Mouse (Mus musculus): ENCODE results near the gene Men1. TPM values are rescaled to one million over a fixed set of nuclear protein-coding genes. Genes with fewer than 3 reads are reported as not detected.

The Men1 gene
- polyA plus RNA-seq, 1 experiment from 2014 or later: 81.7 TPM

GRCm38 (mm10) chr19:6296551-6297210 is 38.1 kb upstream of the Men1 start:
- Histone ChIP-seq H3K4me1 (peaks cover 24% of the 10 kb centered on the region), H3K4me3 (no peak overlapping the region), H3K36me3 (peaks cover 80% of the 10 kb centered on the region), H3K27ac (no peak overlapping the region), H3K4me2 (no peak overlapping the region), H3K9me3 (no peaks in the 10 kb centered on the region), H3K9ac (no peak overlapping the region), H3K27me3 (no peaks in the 10 kb centered on the region)
- WGBS: 85% methylated on average over 5 of the region's 5 CpGs
- no peak for ATAC-seq (ENCODE audit: insufficient number of reproducible peaks, low FRiP score, low TSS enrichment, low read depth)

GRCm38 (mm10) chr19:6297641-6298040 is 37.1 kb upstream of the Men1 start:
- peaks cover 72% of the 10 kb centered on the region for H3K36me3 ChIP-seq
- ATAC-seq (ENCODE audit: insufficient number of reproducible peaks, low FRiP score, low TSS enrichment, low read depth): no peak
- H3K4me1 ChIP-seq: peaks cover 24% of the 10 kb centered on the region
- no peak overlapping the region for H3K4me2 ChIP-seq
- no peak overlapping the region for H3K9ac ChIP-seq
- no peaks in the 10 kb centered on the region for H3K9me3 ChIP-seq
- no peak overlapping the region for H3K27ac ChIP-seq
- no peaks in the 10 kb centered on the region for H3K27me3 ChIP-seq
- no peak overlapping the region for H3K4me3 ChIP-seq
- WGBS: 83% methylated on average over 9 of the region's 9 CpGs

- peaks cover 30% of the 10 kb centered on the region for H3K4me1 ChIP-seq
- 0 out of 2 replicates have a peak overlapping the region, but pooled peaks have one; percentile 54 for H3K27ac ChIP-seq
- ATAC-seq (ENCODE audit: insufficient number of reproducible peaks, low FRiP score, low TSS enrichment, low read depth): no peak
- H3K9me3 ChIP-seq: no peaks in the 10 kb centered on the region
- peaks cover 60% of the 10 kb centered on the region for H3K36me3 ChIP-seq
- H3K4me3 ChIP-seq: no peak overlapping the region
- no peak overlapping the region for H3K4me2 ChIP-seq
- no peaks in the 10 kb centered on the region for H3K27me3 ChIP-seq
- 70% methylated on average over 4 of the region's 4 CpGs for WGBS
- no peak overlapping the region for H3K9ac ChIP-seq
Observed at GRCm38 (mm10) chr19:6299003-6299402, 35.8 kb upstream of the Men1 start.

- Histone ChIP-seq H3K27me3 (no peaks in the 10 kb centered on the region), H3K36me3 (peaks cover 54% of the 10 kb centered on the region), H3K9ac (no peak overlapping the region), H3K4me3 (no peak overlapping the region), H3K9me3 (no peaks in the 10 kb centered on the region), H3K4me2 (no peak overlapping the region), H3K4me1 (peaks cover 30% of the 10 kb centered on the region), H3K27ac (peak overlapping the region; percentile 54)
- no peak for ATAC-seq (ENCODE audit: insufficient number of reproducible peaks, low FRiP score, low TSS enrichment, low read depth)
- WGBS: 67% methylated on average over 7 of the region's 7 CpGs
Observed at GRCm38 (mm10) chr19:6299450-6300267, 35.1 kb upstream of the Men1 start.

- Histone ChIP-seq H3K4me2 (no peak overlapping the region), H3K4me1 (peaks cover 30% of the 10 kb centered on the region), H3K4me3 (no peak overlapping the region), H3K27me3 (no peaks in the 10 kb centered on the region), H3K27ac (peak overlapping the region; percentile 54; the same call in 1 of the 2 replicates), H3K9me3 (no peaks in the 10 kb centered on the region), H3K36me3 (peaks cover 46% of the 10 kb centered on the region), H3K9ac (no peak overlapping the region)
- ATAC-seq (ENCODE audit: insufficient number of reproducible peaks, low FRiP score, low TSS enrichment, low read depth): no peak
- 61% methylated on average over 7 of the region's 7 CpGs for WGBS
Observed at GRCm38 (mm10) chr19:6300402-6300841, 34.4 kb upstream of the Men1 start.

GRCm38 (mm10) chr19:6302114-6302513 is 32.7 kb upstream of the Men1 start:
- Histone ChIP-seq H3K27me3 (no peaks in the 10 kb centered on the region), H3K4me2 (no peak overlapping the region), H3K9me3 (no peaks in the 10 kb centered on the region), H3K36me3 (peaks cover 29% of the 10 kb centered on the region), H3K4me1 (peaks cover 44% of the 10 kb centered on the region), H3K9ac (no peak overlapping the region), H3K4me3 (no peak overlapping the region), H3K27ac (peak overlapping the region; percentile 72)
- 81% methylated on average over 5 of the region's 5 CpGs for whole genome bisulfite sequencing
- no peak for ATAC-seq (ENCODE audit: insufficient number of reproducible peaks, low FRiP score, low TSS enrichment, low read depth)

GRCm38 (mm10) chr19:6302522-6302921 is 32.3 kb upstream of the Men1 start:
- Histone ChIP-seq H3K9me3 (no peaks in the 10 kb centered on the region), H3K27ac (peak overlapping the region; percentile 72), H3K4me3 (no peak overlapping the region), H3K27me3 (no peaks in the 10 kb centered on the region), H3K4me1 (peaks cover 48% of the 10 kb centered on the region), H3K9ac (no peak overlapping the region), H3K36me3 (peaks cover 25% of the 10 kb centered on the region), H3K4me2 (no peak overlapping the region)
- 21% methylated on average over 4 of the region's 4 CpGs for WGBS
- no peak for ATAC-seq (ENCODE audit: insufficient number of reproducible peaks, low FRiP score, low TSS enrichment, low read depth)

GRCm38 (mm10) chr19:6303831-6304230 is 30.9 kb upstream of the Men1 start:
- Histone ChIP-seq H3K4me1 (peaks cover 58% of the 10 kb centered on the region), H3K4me2 (no peak overlapping the region), H3K9me3 (no peaks in the 10 kb centered on the region), H3K4me3 (no peak overlapping the region), H3K27ac (no peak overlapping the region), H3K36me3 (peaks cover 12% of the 10 kb centered on the region), H3K9ac (no peak overlapping the region), H3K27me3 (no peaks in the 10 kb centered on the region)
- WGBS: 85% methylated on average over 6 of the region's 6 CpGs
- ATAC-seq (ENCODE audit: insufficient number of reproducible peaks, low FRiP score, low TSS enrichment, low read depth): no peak

- Histone ChIP-seq H3K4me1 (peaks cover 49% of the 10 kb centered on the region), H3K27me3 (no peaks in the 10 kb centered on the region), H3K36me3 (peaks cover 6% of the 10 kb centered on the region), H3K9me3 (no peaks in the 10 kb centered on the region), H3K4me3 (no peak overlapping the region), H3K4me2 (no peak overlapping the region), H3K27ac (no peak overlapping the region), H3K9ac (no peak overlapping the region)
- 21% methylated on average over 5 of the region's 5 CpGs for WGBS
- ATAC-seq (ENCODE audit: insufficient number of reproducible peaks, low FRiP score, low TSS enrichment, low read depth): no peak
Observed at GRCm38 (mm10) chr19:6304787-6305516, 29.8 kb upstream of the Men1 start.

- no peak for ATAC-seq (ENCODE audit: insufficient number of reproducible peaks, low FRiP score, low TSS enrichment, low read depth)
- H3K4me3 ChIP-seq: peak overlapping the region; percentile 70
- WGBS: 57% methylated on average over 8 of the region's 8 CpGs
- no peaks in the 10 kb centered on the region for H3K9me3 ChIP-seq
- H3K27ac ChIP-seq: peak overlapping the region; percentile 91
- peaks cover 11% of the 10 kb centered on the region; the same call in 1 of the 2 replicates for H3K36me3 ChIP-seq
- peak overlapping the region; percentile 55 for H3K9ac ChIP-seq
- H3K27me3 ChIP-seq: no peaks in the 10 kb centered on the region
- peak overlapping the region; percentile 66 for H3K4me2 ChIP-seq
- peaks cover 42% of the 10 kb centered on the region for H3K4me1 ChIP-seq
Observed at GRCm38 (mm10) chr19:6305517-6306115, 29.2 kb upstream of the Men1 start.

GRCm38 (mm10) chr19:6306137-6306551 is 28.6 kb upstream of the Men1 start, which contains the start of gene Cdc42bpg:
Gene Cdc42bpg, plus strand, starts transcription at chr19:6306456.
- no peaks in the 10 kb centered on the region for H3K9me3 ChIP-seq
- H3K9ac ChIP-seq: peak within 1 kb of the TSS; percentile 55
- H3K4me3 ChIP-seq: peak within 1 kb of the TSS; percentile 70
- H3K27ac ChIP-seq: peak within 1 kb of the TSS; percentile 91
- H3K27me3 ChIP-seq: no peaks in the 10 kb centered on the region
- peak within 1 kb of the TSS; percentile 66 for H3K4me2 ChIP-seq
- 2% methylated on average over 37 of the region's 38 CpGs for WGBS
- peaks cover 41% of the 10 kb centered on the region for H3K4me1 ChIP-seq
- peaks cover 17% of the 10 kb centered on the region for H3K36me3 ChIP-seq
- ATAC-seq (ENCODE audit: insufficient number of reproducible peaks, low FRiP score, low TSS enrichment, low read depth): peak; percentile 76
